Mouse (Mus musculus) thymus, adult 2 months (tissue): ENCODE data around the gene Gucy2g.

Experiments
- CTCF ChIP-seq: fragments of 200-500 bp; IDR thresholded peaks from 2 replicates; pipeline ENCODE4 v1.5.1; 2012; ENCODE audit warnings: mild to moderate bottlenecking, control low read depth, low read length, moderate library complexity, borderline replicate concordance; ENCODE audit not compliant: control insufficient read depth, poor library complexity, insufficient read depth; ENCODE audit errors: extremely low read depth
- POLR2A ChIP-seq: fragments of 200-500 bp; IDR thresholded peaks from 2 replicates; pipeline ENCODE4 v1.6.1; 2012; ENCODE audit warnings: mild to moderate bottlenecking, low read length, control low read depth, moderate library complexity; ENCODE audit not compliant: control insufficient read depth, poor library complexity, insufficient read depth; ENCODE audit errors: extremely low read depth

DNA sequence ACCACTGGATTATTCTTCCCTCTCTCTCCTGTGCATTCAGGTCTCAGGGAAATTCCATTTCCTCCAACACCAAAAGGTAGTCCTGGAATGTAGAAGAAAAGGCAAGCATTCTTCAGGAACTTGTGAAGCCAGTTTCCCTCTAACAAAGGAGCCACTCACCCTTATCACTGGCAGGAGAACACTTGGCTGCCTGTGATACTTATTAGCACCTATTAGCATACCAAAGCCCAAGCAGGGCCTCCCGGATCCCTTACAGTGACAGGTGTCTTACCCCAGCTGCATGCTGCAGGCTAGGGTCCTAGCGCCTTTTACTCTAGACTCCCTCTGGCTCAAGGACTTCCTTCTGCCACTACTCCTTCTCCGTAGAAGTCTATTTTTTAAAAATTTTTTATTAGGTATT lies 30.4 kb upstream of the Gucy2g start:
- no peak for TF ChIP-seq POLR2A
- TF ChIP-seq CTCF = no peak
